Mouse (Mus musculus) layer of hippocampus, adult 2 months (tissue): ENCODE measurements around the gene Ankrd34a. TPM values are rescaled to one million over a fixed set of nuclear protein-coding genes. Genes with fewer than 3 reads are reported as not detected.

ENCODE experiments used
- DNase-seq, 2 experiments: peaks; one replicate each; pipeline ENCODE4 v3.0.0; 2022; ENCODE audit warnings: low spot score in 2 of 2
- H3K27ac ChIP-seq: fragments of 200-600 bp; 2 replicates; pipeline ENCODE4 v1.8.1; 2022
- H3K4me3 ChIP-seq: fragments of 200-600 bp; 2 replicates; pipeline ENCODE4 v1.8.1; 2022; ENCODE audit warnings: mild to moderate bottlenecking
- CTCF ChIP-seq: fragments of 200-600 bp; conservative IDR thresholded peaks from 2 replicates; pipeline ENCODE4 v1.8.1; 2022; ENCODE audit warnings: antibody characterized with exemption, mild to moderate bottlenecking, moderate library complexity
- total RNA-seq, 2 experiments: library from RNA; stranded (reverse); gene quantifications; 2 replicates each; pipeline ENCODE4 v1.2.3; 2021

Gene Ankrd34a
- total RNA-seq, 2 experiments from 2014 or later: 55.2 to 56.7 TPM

DNA sequence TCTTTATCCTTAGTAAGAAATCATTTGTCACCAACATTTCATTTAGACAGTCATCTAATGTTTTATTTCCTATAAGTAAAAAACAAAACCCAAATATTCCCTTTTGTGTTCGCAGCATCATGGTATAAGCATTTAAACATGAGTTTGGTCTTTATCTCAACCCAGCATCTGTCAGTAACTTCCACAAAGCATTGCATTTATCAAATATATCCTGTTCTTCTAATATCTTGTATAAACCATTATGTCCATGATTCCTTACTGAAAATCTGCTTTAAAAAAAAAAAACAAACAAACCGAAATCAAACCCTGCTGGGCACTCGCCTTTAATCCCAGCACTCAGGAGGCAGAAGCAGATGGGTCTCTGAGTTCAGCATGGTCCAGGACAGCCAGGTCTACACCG is 10.2 kb downstream of the Ankrd34a start:
- Histone ChIP-seq H3K4me3 (no peak overlapping the region), H3K27ac (no peak overlapping the region)
- TF ChIP-seq CTCF: no peak
- no peak for DNase-seq

DNA sequence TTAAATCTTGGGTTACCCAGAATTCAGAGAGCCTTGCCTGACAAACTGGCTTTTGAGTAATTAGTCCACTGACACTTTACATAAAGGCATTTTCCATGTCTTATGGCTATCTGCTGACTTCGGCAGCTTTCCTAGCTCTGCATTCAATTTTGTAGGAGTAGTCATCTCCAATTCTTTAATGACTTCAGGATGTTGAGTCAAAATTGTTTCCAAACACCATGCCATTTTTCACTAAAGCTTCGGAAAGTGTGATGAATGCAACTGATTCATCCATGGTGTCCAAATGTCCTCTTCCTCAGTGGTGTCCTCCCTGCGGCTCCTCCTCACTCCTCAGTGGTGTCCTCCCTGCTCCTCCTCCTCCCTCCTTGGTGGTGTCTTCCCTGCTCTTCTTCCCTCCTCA is 21.5 kb downstream of the Ankrd34a start:
- no peak for DNase-seq
- no peak for TF ChIP-seq CTCF

DNA sequence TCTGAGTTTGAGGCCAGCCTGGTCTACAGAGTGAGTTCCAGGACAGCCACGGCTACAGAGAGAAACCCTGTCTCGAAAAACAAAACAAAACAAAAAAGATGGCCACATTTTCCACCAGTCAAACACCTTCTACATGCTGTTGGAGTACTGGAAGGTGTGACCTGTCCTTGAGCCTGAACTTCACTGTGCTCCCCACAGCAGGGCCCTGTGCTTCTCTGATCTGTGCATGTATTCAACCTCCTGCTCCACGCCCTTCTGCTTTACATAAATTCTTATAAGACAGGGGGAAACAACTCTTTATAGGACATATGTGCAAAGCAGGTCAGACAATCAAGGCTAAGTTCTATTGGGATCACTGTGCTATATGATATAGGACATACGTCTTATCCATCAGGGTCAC is 26.8 kb downstream of the Ankrd34a start:
- no peak for DNase-seq
- Histone ChIP-seq H3K27ac (no peak overlapping the region), H3K4me3 (no peak overlapping the region)
- TF ChIP-seq CTCF: no peak

More for the DNA sequence above, 21.5 kb downstream of the Ankrd34a start:
- Histone ChIP-seq H3K27ac (no peak overlapping the region), H3K4me3 (no peak overlapping the region)

GRCm38 (mm10) chr3:96629729-96630600 is 33.5 kb downstream of the Ankrd34a start, which contains the start of gene Rbm8a:
Gene Rbm8a, plus strand, starts transcription at chr3:96629933.
- peak; percentile 96 to 97 for DNase-seq
- H3K27ac ChIP-seq: peak within 1 kb of the TSS; percentile 95
- peak within 1 kb of the TSS; percentile 85 for H3K4me3 ChIP-seq
- no peak for TF ChIP-seq CTCF

DNA sequence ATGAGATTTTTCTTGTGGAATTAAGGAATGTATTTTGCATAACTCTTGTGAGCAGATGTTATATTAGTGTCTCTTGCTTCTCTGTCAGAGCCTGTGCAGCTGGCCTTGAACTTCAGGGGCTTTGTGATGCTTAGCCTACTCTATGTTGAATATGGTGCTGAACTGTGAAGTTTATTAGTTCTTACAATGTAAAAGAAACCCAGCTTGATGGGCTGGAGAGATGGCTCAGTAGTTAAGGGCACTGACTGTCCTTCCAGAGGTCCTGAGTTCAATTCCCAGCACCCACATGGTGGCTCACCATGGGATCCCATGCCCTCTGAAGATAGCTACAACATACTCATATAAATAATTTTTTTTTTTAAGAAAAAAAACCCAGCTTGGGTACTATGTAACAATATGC is 35.6 kb downstream of the Ankrd34a start:
- Histone ChIP-seq H3K4me3 (no peak overlapping the region), H3K27ac (no peak overlapping the region)
- no peak for TF ChIP-seq CTCF
- DNase-seq: no peak

- no peak overlapping the region for H3K27ac ChIP-seq
- no peak overlapping the region for H3K4me3 ChIP-seq
- TF ChIP-seq CTCF: no peak
- DNase-seq: no peak
Observed at GRCm38 (mm10) chr3:96634015-96634414, 37.6 kb downstream of the Ankrd34a start.

GRCm38 (mm10) chr3:96634928-96635879 is 38.8 kb downstream of the Ankrd34a start, which contains the start of the genes Pex11b and Gm42957:
Gene Pex11b, plus strand, starts transcription at chr3:96635376.
Gene Gm42957, plus strand, starts transcription at chr3:96635474.
- H3K4me3 ChIP-seq: peak within 1 kb of the TSS; percentile 95
- H3K27ac ChIP-seq: peak within 1 kb of the TSS; percentile 91
- peak; percentile 61 for TF ChIP-seq CTCF
- DNase-seq: peak; percentile 84 to 86

- Histone ChIP-seq H3K4me3 (peak overlapping the region; percentile 95), H3K27ac (peak overlapping the region; percentile 91)
- no peak for TF ChIP-seq CTCF
- no peak for DNase-seq
Observed at GRCm38 (mm10) chr3:96635906-96636305, 39.5 kb downstream of the Ankrd34a start.

DNA sequence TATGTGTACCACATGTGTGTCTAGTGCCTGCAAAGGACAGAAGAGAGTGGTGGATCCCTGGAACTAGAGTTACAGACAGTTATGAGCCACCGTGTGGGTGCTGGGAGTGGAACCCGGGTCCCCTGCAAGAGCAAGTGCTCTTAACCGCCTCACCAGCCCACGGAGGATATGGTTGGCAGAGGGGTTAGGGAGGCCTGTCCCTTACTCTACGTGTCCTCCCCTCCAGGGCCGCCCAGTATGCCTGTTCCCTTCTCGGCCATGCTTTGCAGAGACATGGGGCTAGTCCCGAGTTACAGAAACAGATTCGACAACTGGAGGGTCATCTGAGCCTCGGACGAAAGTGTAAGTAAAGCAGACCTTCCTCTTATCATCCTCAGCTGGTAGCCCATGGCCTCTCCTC is 40.0 kb downstream of the Ankrd34a start:
- Histone ChIP-seq H3K27ac (no peak overlapping the region), H3K4me3 (peak overlapping the region; percentile 95)
- TF ChIP-seq CTCF: no peak
- DNase-seq: no peak

- Histone ChIP-seq H3K27ac (no peak overlapping the region), H3K4me3 (no peak overlapping the region)
- DNase-seq: peak in 1 of 2 experiments; percentile 56
- TF ChIP-seq CTCF: peak; percentile 84
Observed at GRCm38 (mm10) chr3:96639219-96639618, 42.8 kb downstream of the Ankrd34a start.

DNA sequence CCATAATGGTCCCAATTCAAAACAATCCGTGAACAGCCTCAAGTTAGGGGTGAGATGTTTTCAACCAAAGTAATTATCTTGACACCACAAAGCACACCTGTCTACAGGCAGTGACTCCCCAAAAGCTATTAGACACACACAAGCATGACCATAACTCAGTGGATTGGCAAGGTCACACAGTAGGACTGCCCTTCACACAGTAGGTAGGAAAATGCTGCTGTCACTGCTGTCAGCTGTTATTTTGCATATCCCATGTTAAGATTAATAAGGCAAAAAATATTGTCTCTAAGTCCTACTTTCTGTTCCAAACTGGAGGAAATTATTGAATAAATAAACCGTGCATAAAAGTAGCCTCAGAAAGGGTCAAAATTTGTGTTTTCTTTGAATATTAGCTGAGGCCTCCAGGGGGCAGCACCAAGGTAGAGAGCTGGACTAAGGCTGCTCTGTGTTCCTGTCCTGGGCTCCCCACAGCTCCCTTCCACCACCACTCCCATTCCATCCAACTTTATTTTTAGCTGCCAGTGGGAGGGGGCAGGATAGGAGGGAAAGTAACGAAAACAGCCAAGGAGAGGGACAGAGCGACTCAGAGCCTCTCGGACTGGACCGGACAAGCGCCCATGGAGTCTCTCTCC is 48.7 kb downstream of the Ankrd34a start, which contains the start of gene Itga10:
TSS of gene Itga10 (plus strand) at position 567 of the 632 bp plus-strand sequence.
- DNase-seq: peak in 1 of 2 experiments; percentile 26
- peak; percentile 83 for TF ChIP-seq CTCF
- no peak within 1 kb of the TSS for H3K27ac ChIP-seq

DNA sequence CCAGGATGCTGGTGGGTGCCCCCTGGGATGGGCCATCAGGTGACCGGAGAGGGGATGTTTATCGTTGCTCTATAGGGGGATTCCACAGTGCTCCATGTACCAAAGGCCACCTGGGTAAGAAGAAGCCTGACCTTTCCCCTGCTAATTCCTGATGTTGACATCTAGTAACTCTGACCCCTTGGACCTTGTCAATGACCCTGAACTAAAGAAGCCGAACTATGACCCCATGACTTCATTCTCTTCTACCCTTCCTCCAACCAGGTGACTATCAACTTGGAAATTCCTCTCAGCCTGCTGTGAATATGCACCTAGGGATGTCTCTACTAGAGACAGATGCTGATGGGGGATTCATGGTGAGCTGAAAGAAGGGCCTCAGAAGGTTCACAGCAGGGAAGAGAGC is 50.9 kb downstream of the Ankrd34a start:
- TF ChIP-seq CTCF: no peak
- H3K4me3 ChIP-seq: no peak overlapping the region
- H3K27ac ChIP-seq: no peak overlapping the region
- DNase-seq: no peak

More for the DNA sequence above, 48.7 kb downstream of the Ankrd34a start, which contains the start of gene Itga10:
- no peak within 1 kb of the TSS for H3K4me3 ChIP-seq

Other genes with a start within 250 kb of the Ankrd34a start
- gene BC107364, start 144.3 kb upstream of the Ankrd34a start, total RNA-seq: not detected
- under 1 TPM in 1 of 2 experiments, not detected in 1; 0.23 TPM for gene Hfe2, start 71.5 kb upstream of the Ankrd34a start, total RNA-seq
- 10 to 100 TPM; 22.6 to 36.4 TPM for gene Txnip, start 38.7 kb upstream of the Ankrd34a start, total RNA-seq
- gene Gm16253, start 19.7 kb upstream of the Ankrd34a start, total RNA-seq: not detected
- 10 to 100 TPM; 32.1 to 34.4 TPM for gene Polr3gl, start 2.5 kb upstream of the Ankrd34a start, total RNA-seq
- gene Lix1l, start 4.5 kb downstream of the Ankrd34a start, total RNA-seq: 10 to 100 TPM; 29.0 to 29.1 TPM
- gene Rbm8a, start 33.3 kb downstream of the Ankrd34a start, total RNA-seq: 10 to 100 TPM; 51.4 to 52.0 TPM
- 10 to 100 TPM; 57.1 to 59.6 TPM for gene Pex11b, start 38.7 kb downstream of the Ankrd34a start, total RNA-seq
- under 1 TPM; 0.12 to 0.87 TPM for gene Gm42957, start 38.8 kb downstream of the Ankrd34a start, total RNA-seq
- 1 to 10 TPM; 2.0 to 3.1 TPM for gene Itga10, start 48.9 kb downstream of the Ankrd34a start, total RNA-seq
- gene Ankrd35, start 73.5 kb downstream of the Ankrd34a start, total RNA-seq: 1 to 10 TPM; 6.3 to 6.7 TPM
- 10 to 100 TPM; 32.5 to 44.4 TPM for gene Pias3, start 99.7 kb downstream of the Ankrd34a start, total RNA-seq
- 10 to 100 TPM; 15.0 to 16.2 TPM for gene Nudt17, start 111.9 kb downstream of the Ankrd34a start, total RNA-seq
- gene Polr3c, start 131.0 kb downstream of the Ankrd34a start, total RNA-seq: 10 to 100 TPM; 23.5 to 24.0 TPM
- gene Rnf115, start 131.0 kb downstream of the Ankrd34a start, total RNA-seq: 10 to 100 TPM; 59.7 to 61.3 TPM
- under 1 TPM in 1 of 2 experiments, not detected in 1; 0.33 TPM for gene Pdzk1, start 232.6 kb downstream of the Ankrd34a start, total RNA-seq
- gene Cd160, start 232.7 kb downstream of the Ankrd34a start, total RNA-seq: not detected